Mouse (Mus musculus): ENCODE results near the gene Nbr1. TPM values are rescaled to one million over a fixed set of nuclear protein-coding genes. Genes with fewer than 3 reads are reported as not detected.
"Not testable (repeated sequence)": the region's sequence is repeated elsewhere in the genome, so short reads cannot be mapped to it uniquely, and the experiment has no call there.

Nbr1 gene
- polyA plus RNA-seq, 1 experiment = 58.9 TPM

DNA sequence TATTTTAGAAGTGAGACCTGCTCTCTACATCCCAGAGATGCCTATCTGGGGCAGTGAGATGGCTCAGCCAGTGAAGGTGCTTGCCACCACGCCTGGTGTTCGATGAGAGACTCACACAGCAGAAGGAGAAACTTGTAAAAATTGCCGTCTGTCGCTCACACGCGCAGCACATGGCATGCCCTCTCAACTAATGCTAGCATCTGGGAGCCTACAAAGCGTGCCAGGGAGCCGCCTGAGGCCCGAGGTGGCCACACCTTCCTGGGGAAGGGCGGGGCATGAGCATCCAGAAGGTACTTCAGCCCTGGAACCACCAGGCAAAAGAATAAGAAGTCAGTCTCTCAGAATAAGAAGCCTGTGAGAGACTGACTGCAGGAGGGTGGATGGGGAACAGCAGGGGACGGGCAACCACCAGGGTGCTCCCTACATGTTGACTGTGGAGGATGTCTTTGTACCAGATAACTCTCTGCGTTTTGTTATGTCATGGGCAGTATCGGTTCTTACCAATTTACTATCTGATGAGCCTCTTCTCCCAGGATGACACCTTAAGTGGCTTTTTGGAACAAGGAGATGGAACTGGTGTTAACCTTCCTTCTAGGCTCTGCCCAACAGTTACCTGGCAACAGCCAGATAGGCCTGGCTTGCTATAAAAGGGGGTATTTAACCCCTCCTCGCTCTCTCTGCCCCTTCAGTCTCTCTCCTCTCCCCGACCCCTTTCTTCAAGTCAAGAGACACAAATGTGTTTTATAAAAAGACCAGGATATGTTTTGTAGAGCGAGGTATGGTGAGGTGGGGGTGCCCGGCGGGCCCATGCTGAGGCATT lies 65.2 kb downstream of the Nbr1 start:
- DNase-seq (ENCODE audit: low read depth, low spot score) = no peak
- WGBS = 29% methylated on average over 18 of the region's 18 CpGs

DNA sequence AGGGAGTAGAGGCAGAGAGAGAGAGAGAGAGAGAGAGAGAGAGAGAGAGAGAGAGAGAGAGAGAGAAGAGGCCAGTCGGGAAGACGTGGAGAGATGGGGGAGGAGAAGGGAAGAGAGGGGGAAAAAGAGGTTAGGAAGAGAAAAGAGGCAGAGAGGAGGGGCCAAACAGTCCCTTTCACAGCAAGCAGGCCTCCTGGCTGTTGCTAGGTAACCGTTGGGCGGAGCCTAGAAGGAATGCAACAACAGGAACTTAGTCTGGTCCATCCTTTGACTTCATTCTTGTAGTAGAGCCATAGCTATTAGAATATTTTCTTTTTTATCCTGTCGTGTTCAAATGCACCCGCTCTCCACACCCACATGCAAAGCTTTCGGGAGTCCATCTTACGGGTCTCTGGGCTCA lies 65.9 kb downstream of the Nbr1 start:
- WGBS = 15% methylated on average over 8 of the region's 8 CpGs

GRCm38 (mm10) chr11:101618596-101618995 lies 66.6 kb downstream of the Nbr1 start:
- DNase-seq (ENCODE audit: low read depth, low spot score) = no peak

More for the DNA sequence above, 65.9 kb downstream of the Nbr1 start:
- no peak for DNase-seq (ENCODE audit: low read depth, low spot score)

DNA sequence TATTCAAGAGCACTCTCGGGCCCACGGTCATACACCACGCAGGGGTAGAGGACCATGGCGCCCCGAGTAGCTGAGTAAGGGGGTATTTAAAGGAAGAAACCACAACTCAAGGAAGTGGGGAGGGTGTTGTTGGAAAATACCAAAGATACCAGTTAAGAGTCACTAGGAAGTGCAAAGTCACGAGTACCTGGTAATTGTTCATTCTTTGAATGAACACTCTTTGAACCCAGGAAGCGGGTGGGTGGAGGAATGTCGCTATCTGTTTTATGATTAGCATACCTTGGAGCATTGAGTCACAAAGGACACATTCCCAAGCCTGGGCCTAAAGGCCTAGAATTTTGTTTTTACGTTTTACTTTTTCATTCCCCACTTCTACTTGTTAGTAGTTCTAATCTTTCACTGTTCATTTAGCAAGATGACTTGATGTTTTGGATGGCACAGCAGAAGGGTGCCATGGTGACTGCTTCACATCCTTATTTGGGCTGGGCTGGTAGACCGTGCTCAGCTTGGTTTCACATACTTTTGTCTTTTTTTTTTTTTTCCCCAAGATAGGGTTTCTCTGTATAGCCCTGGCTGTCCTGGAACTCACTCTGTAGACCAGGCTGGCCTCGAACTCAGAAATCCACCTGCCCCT lies 68.2 kb downstream of the Nbr1 start:
- WGBS = 71% methylated on average over 11 of the region's 11 CpGs
- DNase-seq (ENCODE audit: low read depth, low spot score) = not testable (repeated sequence)

More at GRCm38 (mm10) chr11:101618596-101618995, 66.6 kb downstream of the Nbr1 start:
- 75% methylated on average over 3 of the region's 3 CpGs for WGBS

DNA sequence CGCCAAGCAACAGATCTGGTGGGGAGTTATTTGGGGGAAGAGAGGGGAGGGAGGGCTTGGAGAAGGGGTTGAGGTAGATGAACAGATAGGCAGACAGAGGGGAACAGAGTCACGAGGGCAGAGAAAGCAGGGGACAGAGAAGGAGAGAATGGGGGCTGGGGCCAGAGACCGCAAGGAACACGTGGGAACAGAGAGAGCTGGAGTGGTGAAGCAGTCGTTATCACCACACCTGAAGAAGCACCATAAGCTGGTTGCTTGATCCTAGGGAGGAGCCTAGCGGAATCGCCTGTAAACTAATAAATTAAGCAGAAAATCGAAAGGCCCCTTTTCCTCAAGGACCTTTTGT lies 74.7 kb downstream of the Nbr1 start:
- DNase-seq (ENCODE audit: low read depth, low spot score) = no peak
- WGBS = 3% methylated on average over 8 of the region's 8 CpGs

DNA sequence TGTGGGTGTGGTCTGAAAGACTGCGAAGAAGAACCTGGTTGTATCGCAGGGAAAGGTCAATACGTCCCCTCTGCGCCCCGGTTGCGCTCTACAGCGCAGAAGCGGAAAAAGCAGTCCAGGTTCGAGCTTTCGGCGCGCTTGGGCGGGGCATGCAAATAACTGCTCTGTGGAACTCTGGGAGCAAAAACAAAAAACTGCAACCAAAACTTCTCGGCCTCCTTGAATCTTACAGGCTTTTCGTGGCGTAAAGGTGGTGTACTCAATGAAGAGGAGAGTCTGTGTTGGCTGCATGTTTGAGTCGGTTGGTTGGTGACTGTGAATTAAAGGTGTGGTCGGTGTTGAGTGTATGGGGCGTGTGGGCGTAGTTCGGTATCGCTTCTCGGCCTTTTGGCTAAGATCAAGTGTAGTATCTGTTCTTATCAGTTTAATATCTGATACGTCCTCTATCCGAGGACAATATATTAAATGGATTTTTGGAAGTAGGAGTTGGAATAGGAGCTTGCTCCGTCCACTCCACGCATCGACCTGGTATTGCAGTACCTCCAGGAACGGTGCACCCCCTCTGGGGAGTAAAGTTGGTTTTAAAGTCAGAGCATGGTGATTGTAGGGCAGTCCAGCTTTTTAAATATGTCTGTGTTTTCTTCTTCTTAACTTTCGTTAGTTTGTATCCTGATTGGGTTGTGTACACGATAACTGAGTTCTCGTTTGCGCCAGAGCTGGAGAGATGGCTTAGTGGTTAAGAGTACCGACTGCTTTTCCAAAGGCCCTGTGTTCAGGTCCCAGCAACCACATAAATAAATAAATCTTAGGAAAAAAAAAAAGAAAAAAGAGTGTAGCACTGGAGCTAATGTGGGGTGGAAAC lies 75.3 kb downstream of the Nbr1 start, which contains the start of gene Rdm1:
Rdm1 (plus strand) TSS at position 201 of the 862 bp plus-strand sequence.
- under 1% methylated on average over 34 of the region's 34 CpGs for WGBS

DNA sequence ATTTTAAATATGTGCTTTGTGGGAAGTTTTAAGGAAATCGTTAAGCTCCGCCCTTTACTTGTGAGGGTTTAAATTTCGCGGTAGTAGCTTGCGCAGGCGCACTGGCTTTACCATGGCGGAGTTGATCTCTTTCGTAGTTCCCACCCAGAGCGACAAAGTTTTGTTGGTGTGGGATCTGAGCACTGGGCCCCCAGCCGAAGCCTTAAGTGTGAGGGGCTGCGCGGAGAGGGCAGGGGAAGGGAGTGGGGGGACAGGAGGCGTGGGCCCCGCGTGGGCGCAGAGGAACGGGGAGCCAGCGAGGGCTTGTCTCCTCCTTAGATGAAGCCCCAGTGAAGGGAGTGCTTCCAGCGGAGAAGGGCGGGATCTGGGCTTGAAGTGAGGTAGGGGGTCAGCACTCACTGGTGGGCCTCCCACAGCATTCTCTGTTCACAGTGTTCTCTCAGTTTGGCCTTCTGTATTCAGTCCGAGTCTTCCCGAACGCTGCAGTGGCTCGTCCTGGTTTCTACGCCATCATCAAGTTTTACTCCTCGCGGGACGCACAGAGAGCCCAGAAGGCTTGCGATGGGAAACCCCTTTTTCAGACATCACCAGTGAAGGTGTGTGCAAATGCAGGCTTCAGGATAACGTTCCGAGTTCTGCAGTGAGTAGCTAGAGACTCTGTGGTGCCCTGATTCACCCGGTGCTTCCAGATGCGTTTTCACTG lies 76.1 kb downstream of the Nbr1 start:
- peak; percentile 71 for DNase-seq (ENCODE audit: low read depth, low spot score)
- under 1% methylated on average over 33 of the region's 33 CpGs for WGBS

More for the DNA sequence above, 75.3 kb downstream of the Nbr1 start, which contains the start of gene Rdm1:
- DNase-seq (ENCODE audit: low read depth, low spot score) = peak; percentile 75

GRCm38 (mm10) chr11:101628733-101629417 lies 76.9 kb downstream of the Nbr1 start:
- 56% methylated on average over 5 of the region's 5 CpGs for WGBS

More at GRCm38 (mm10) chr11:101628733-101629417, 76.9 kb downstream of the Nbr1 start:
- DNase-seq (ENCODE audit: low read depth, low spot score) = not testable (repeated sequence)

Other genes starting within 250 kb of the Nbr1 start
- gene Becn1, start 249.9 kb upstream of the Nbr1 start, polyA plus RNA-seq (2012; rRNA removed) = 59.8 and 107 TPM in 2 replicates
- 52.4 and 56.6 TPM in 2 replicates for gene Psme3, start 235.9 kb upstream of the Nbr1 start, polyA plus RNA-seq (2012; rRNA removed)
- 4.3 and 6.9 TPM in 2 replicates for gene Aoc2, start 227.1 kb upstream of the Nbr1 start, polyA plus RNA-seq (2012; rRNA removed)
- 10.9 and 16.1 TPM in 2 replicates for gene Aoc3, start 221.5 kb upstream of the Nbr1 start, polyA plus RNA-seq (2012; rRNA removed)
- gene G6pc, start 184.6 kb upstream of the Nbr1 start, polyA plus RNA-seq (2012; rRNA removed) = 5.1 and 20.6 TPM in 2 replicates
- 17.0 and 17.9 TPM in 2 replicates for gene Aarsd1, start 134.5 kb upstream of the Nbr1 start, polyA plus RNA-seq (2012; rRNA removed)
- gene Gm27029, start 127.4 kb upstream of the Nbr1 start, polyA plus RNA-seq (2012; rRNA removed) = 0.32 and 0.41 TPM in 2 replicates
- gene Rundc1, start 127.1 kb upstream of the Nbr1 start, polyA plus RNA-seq (2012; rRNA removed) = 19.7 and 23.6 TPM in 2 replicates
- gene Ptges3l, start 126.8 kb upstream of the Nbr1 start, polyA plus RNA-seq (2012; rRNA removed) = 1.8 and 3.2 TPM in 2 replicates
- 386 and 502 TPM in 2 replicates for gene Rpl27, start 109.9 kb upstream of the Nbr1 start, polyA plus RNA-seq (2012; rRNA removed)
- gene Ifi35, start 103.7 kb upstream of the Nbr1 start, polyA plus RNA-seq (2012; rRNA removed) = 96.2 and 146 TPM in 2 replicates
- gene Rnd2, start 87.2 kb upstream of the Nbr1 start, polyA plus RNA-seq (2012; rRNA removed) = 13.4 and 20.2 TPM in 2 replicates
- 90.6 and 140 TPM in 2 replicates for gene Vat1, start 85.9 kb upstream of the Nbr1 start, polyA plus RNA-seq (2012; rRNA removed)
- 1.3 and 2.1 TPM in 2 replicates for gene Brca1, start 194 bp upstream of the Nbr1 start, polyA plus RNA-seq (2012; rRNA removed)
- 112 and 164 TPM in 2 replicates for gene Tmem106a, start 30.1 kb downstream of the Nbr1 start, polyA plus RNA-seq (2012; rRNA removed)
- not detected in 2 replicates for gene Gm11634, start 47.1 kb downstream of the Nbr1 start, polyA plus RNA-seq (2012; rRNA removed)
- gene Rdm1, start 75.0 kb downstream of the Nbr1 start, polyA plus RNA-seq (2012; rRNA removed) = 26.1 and 26.7 TPM in 2 replicates
- 26.3 and 36.9 TPM in 2 replicates for gene Arl4d, start 113.4 kb downstream of the Nbr1 start, polyA plus RNA-seq (2012; rRNA removed)
- 12.0 and 13.0 TPM in 2 replicates for gene Dhx8, start 180.8 kb downstream of the Nbr1 start, polyA plus RNA-seq (2012; rRNA removed)
- 1.3 and 1.8 TPM in 2 replicates for gene Etv4, start 233.2 kb downstream of the Nbr1 start, polyA plus RNA-seq (2012; rRNA removed)

Measured in large intestine, adult 2 months (tissue).